Mouse (Mus musculus) intestine, embryonic 14.5 days (tissue): Measurements from ENCODE around the gene Tex46. TPM values are rescaled to one million over a fixed set of nuclear protein-coding genes. Genes with fewer than 3 reads are reported as not detected.

Source experiments
- ATAC-seq: fragments of 200-750 bp; cut with Nextera tagmentation; replicated peaks from 2 replicates; pipeline ENCODE4 v1.8.0; 2017; ENCODE audit warnings: low read depth, moderate number of reproducible peaks, moderate TSS enrichment, moderate library complexity; ENCODE audit not compliant: low FRiP score, low TSS enrichment
- DNase-seq: peaks from one replicate; pipeline ENCODE4 v3.0.0-alpha.2; 2018; ENCODE audit warnings: low spot score
- H3K27ac ChIP-seq: fragments of 300-500 bp; sonication (generic); 2 replicates; pipeline ENCODE4 v1.5.1; 2014; ENCODE audit warnings: low read depth, mild to moderate bottlenecking, control low read depth
- H3K27me3 ChIP-seq: fragments of 300-500 bp; sonication (generic); replicated peaks from 2 replicates; pipeline ENCODE4 v1.6.1; 2014; ENCODE audit warnings: low read length, control low read depth; ENCODE audit not compliant: control insufficient read depth, insufficient read depth
- H3K36me3 ChIP-seq: fragments of 300-500 bp; sonication (generic); 2 replicates; pipeline ENCODE4 v1.6.1; 2014; ENCODE audit warnings: low read length, control low read depth; ENCODE audit not compliant: control insufficient read depth, insufficient read depth
- H3K4me1 ChIP-seq: fragments of 300-500 bp; sonication (generic); replicated peaks from 2 replicates; pipeline ENCODE4 v1.6.1; 2014; ENCODE audit warnings: low read length, control low read depth, mixed read lengths; ENCODE audit not compliant: control insufficient read depth, insufficient read depth
- H3K4me2 ChIP-seq: fragments of 300-500 bp; sonication (generic); 2 replicates; pipeline ENCODE4 v1.6.1; 2014; ENCODE audit warnings: low read length
- H3K4me3 ChIP-seq: fragments of 300-500 bp; sonication (generic); 2 replicates; pipeline ENCODE4 v1.5.1; 2014; ENCODE audit warnings: low read depth, low read length, control low read depth, mixed read lengths
- H3K9ac ChIP-seq: fragments of 300-500 bp; sonication (generic); 2 replicates; pipeline ENCODE4 v1.6.1; 2014; ENCODE audit warnings: mild to moderate bottlenecking, low read length
- H3K9me3 ChIP-seq: fragments of 300-500 bp; sonication (generic); 2 replicates; pipeline ENCODE4 v1.6.1; 2016; ENCODE audit warnings: low read length, control low read depth; ENCODE audit not compliant: control insufficient read depth
- WGBS: fragments of 180-500 bp; shearing (Covaris S2); extraction: QIAGEN DNeasy Blood & Tissue Kit; methylation state at CpG from one replicate; pipeline ENCODE4 v1.1.7; 2014; 5-methylcytosine and 5-hydroxymethylcytosine counted together
- polyA plus RNA-seq: library from polyadenylated mRNA; unstranded; fragments of >200 nt; fragmentation: Nextera tagmentation; extraction: Ambion mirVana; gene quantifications from 2 replicates; pipeline ENCODE4 v1.2.1, GENCODE M21; 2014

Gene Tex46
- polyA plus RNA-seq, 1 experiment from 2014 or later = not detected

- 64% methylated on average over 7 of the region's 7 CpGs for WGBS
- ATAC-seq = no peak
- DNase-seq = no peak
These were observed 3.4 kb downstream of the Tex46 start for GRCm38 (mm10) chr4:136613657-136614056.

GRCm38 (mm10) chr4:136621336-136621735 is 11.1 kb downstream of the Tex46 start:
- Histone ChIP-seq H3K4me3 (no peak overlapping the region), H3K27ac (no peak overlapping the region), H3K4me1 (no peaks in the 10 kb centered on the region), H3K27me3 (no peaks in the 10 kb centered on the region), H3K9ac (no peak overlapping the region), H3K4me2 (no peak overlapping the region), H3K36me3 (no peaks in the 10 kb centered on the region), H3K9me3 (no peaks in the 10 kb centered on the region)
- DNase-seq = peak; percentile 69
- 0% methylated on average over 1 of the region's 1 CpGs for WGBS
- 0 out of 2 replicates have a peak, but pooled peaks have one; percentile 29 for ATAC-seq

More at GRCm38 (mm10) chr4:136613657-136614056, 3.4 kb downstream of the Tex46 start:
- no peak overlapping the region for H3K4me3 ChIP-seq
- no peaks in the 10 kb centered on the region for H3K4me1 ChIP-seq
- H3K9ac ChIP-seq = no peak overlapping the region
- no peaks in the 10 kb centered on the region for H3K36me3 ChIP-seq
- H3K27ac ChIP-seq = no peak overlapping the region
- no peaks in the 10 kb centered on the region for H3K9me3 ChIP-seq
- H3K4me2 ChIP-seq = no peak overlapping the region
- no peaks in the 10 kb centered on the region for H3K27me3 ChIP-seq

- H3K27me3 ChIP-seq = no peaks in the 10 kb centered on the region
- no peak overlapping the region for H3K4me2 ChIP-seq
- no peaks in the 10 kb centered on the region for H3K4me1 ChIP-seq
- no peak overlapping the region for H3K4me3 ChIP-seq
- ATAC-seq = no peak
- 64% methylated on average over 5 of the region's 5 CpGs for WGBS
- no peak overlapping the region for H3K27ac ChIP-seq
- no peak overlapping the region for H3K9ac ChIP-seq
- DNase-seq = no peak
- H3K9me3 ChIP-seq = no peaks in the 10 kb centered on the region
- H3K36me3 ChIP-seq = no peaks in the 10 kb centered on the region
These were observed 11.7 kb downstream of the Tex46 start for GRCm38 (mm10) chr4:136621956-136622355.

- no peak within 1 kb of the TSS for H3K9ac ChIP-seq
- H3K9me3 ChIP-seq = no peaks in the 10 kb centered on the region
- H3K27ac ChIP-seq = no peak within 1 kb of the TSS
- no peaks in the 10 kb centered on the region for H3K27me3 ChIP-seq
- H3K4me1 ChIP-seq = no peaks in the 10 kb centered on the region
- no peak for ATAC-seq
- H3K4me2 ChIP-seq = no peak within 1 kb of the TSS
- H3K36me3 ChIP-seq = no peaks in the 10 kb centered on the region
- WGBS = 48% methylated on average over 6 of the region's 6 CpGs
- DNase-seq = no peak
- no peak within 1 kb of the TSS for H3K4me3 ChIP-seq
These were observed 12.2 kb downstream of the Tex46 start, which contains the start of gene Lactbl1 for GRCm38 (mm10) chr4:136622388-136622787. Gene Lactbl1, plus strand, starts transcription at chr4:136622621.

- DNase-seq = no peak
- WGBS = 70% methylated on average over 6 of the region's 6 CpGs
These were observed 16.4 kb downstream of the Tex46 start for GRCm38 (mm10) chr4:136626590-136626989.

GRCm38 (mm10) chr4:136631237-136631994 is 21.2 kb downstream of the Tex46 start:
- no peak overlapping the region for H3K27ac ChIP-seq
- H3K9ac ChIP-seq = no peak overlapping the region
- no peak overlapping the region for H3K4me3 ChIP-seq
- no peak for ATAC-seq
- DNase-seq = no peak
- H3K9me3 ChIP-seq = no peaks in the 10 kb centered on the region
- peaks cover 2% of the 10 kb centered on the region for H3K27me3 ChIP-seq
- WGBS = 81% methylated on average over 11 of the region's 11 CpGs
- no peaks in the 10 kb centered on the region for H3K36me3 ChIP-seq
- no peak overlapping the region for H3K4me2 ChIP-seq
- no peaks in the 10 kb centered on the region for H3K4me1 ChIP-seq

More at GRCm38 (mm10) chr4:136626590-136626989, 16.4 kb downstream of the Tex46 start:
- H3K36me3 ChIP-seq = no peaks in the 10 kb centered on the region
- no peaks in the 10 kb centered on the region for H3K9me3 ChIP-seq
- no peak overlapping the region for H3K4me3 ChIP-seq
- no peaks in the 10 kb centered on the region for H3K27me3 ChIP-seq
- no peaks in the 10 kb centered on the region for H3K4me1 ChIP-seq
- no peak for ATAC-seq
- H3K9ac ChIP-seq = no peak overlapping the region
- H3K4me2 ChIP-seq = no peak overlapping the region
- H3K27ac ChIP-seq = no peak overlapping the region

- Histone ChIP-seq H3K9me3 (no peaks in the 10 kb centered on the region), H3K27ac (no peak overlapping the region), H3K4me2 (no peak overlapping the region), H3K4me1 (peaks cover 11% of the 10 kb centered on the region; the same call in 1 of the 2 replicates), H3K27me3 (peaks cover 27% of the 10 kb centered on the region), H3K4me3 (no peak overlapping the region), H3K36me3 (no peaks in the 10 kb centered on the region), H3K9ac (no peak overlapping the region)
- no peak for ATAC-seq
- no peak for DNase-seq
These were observed 25.8 kb downstream of the Tex46 start for GRCm38 (mm10) chr4:136635995-136636394.

GRCm38 (mm10) chr4:136636511-136636910 is 26.3 kb downstream of the Tex46 start:
- ATAC-seq (no peak), DNase-seq (no peak)
- Histone ChIP-seq H3K36me3 (no peaks in the 10 kb centered on the region), H3K4me3 (no peak overlapping the region), H3K4me1 (peaks cover 11% of the 10 kb centered on the region; the same call in 1 of the 2 replicates), H3K4me2 (no peak overlapping the region), H3K9ac (no peak overlapping the region), H3K27me3 (peaks cover 27% of the 10 kb centered on the region), H3K27ac (no peak overlapping the region), H3K9me3 (no peaks in the 10 kb centered on the region)
- 58% methylated on average over 5 of the region's 5 CpGs for WGBS
